Mouse (Mus musculus) right cerebral cortex, postnatal 14 days (tissue): ENCODE measurements around the gene Tecpr2.
A peak's percentile ranks its signal among the peaks of the same experiment; 100 is the strongest.

Experiments used
- DNase-seq: peaks from one replicate; pipeline ENCODE4 v3.0.0; 2022

Gene Tecpr2

GRCm38 (mm10) chr12:110865571-110865970 is 23.5 kb upstream of the Tecpr2 start:
- no peak for DNase-seq

GRCm38 (mm10) chr12:110865989-110866388 is 23.1 kb upstream of the Tecpr2 start:
- DNase-seq: no peak

GRCm38 (mm10) chr12:110870107-110870506 is 19.0 kb upstream of the Tecpr2 start:
- DNase-seq: no peak

GRCm38 (mm10) chr12:110871247-110871646 is 17.8 kb upstream of the Tecpr2 start:
- DNase-seq: no peak

- no peak for DNase-seq
Observed at GRCm38 (mm10) chr12:110875351-110875750, 13.7 kb upstream of the Tecpr2 start.

- DNase-seq: no peak
Observed at GRCm38 (mm10) chr12:110882291-110882690, 6.8 kb upstream of the Tecpr2 start.

- DNase-seq: no peak
Observed at GRCm38 (mm10) chr12:110885251-110885650, 3.8 kb upstream of the Tecpr2 start.

- DNase-seq: no peak
Observed at GRCm38 (mm10) chr12:110888106-110888505, 958 bp upstream of the Tecpr2 start.

- peak; percentile 59 for DNase-seq
Observed at GRCm38 (mm10) chr12:110888606-110889005, 458 bp upstream of the Tecpr2 start.

- DNase-seq: no peak
Observed at GRCm38 (mm10) chr12:110891887-110892286, 2.8 kb downstream of the Tecpr2 start.

GRCm38 (mm10) chr12:110902106-110902505 is 13.0 kb downstream of the Tecpr2 start:
- no peak for DNase-seq

- no peak for DNase-seq
Observed at GRCm38 (mm10) chr12:110903536-110903935, 14.5 kb downstream of the Tecpr2 start.

- DNase-seq: no peak
Observed at GRCm38 (mm10) chr12:110907845-110908244, 18.8 kb downstream of the Tecpr2 start.

- DNase-seq: no peak
Observed at GRCm38 (mm10) chr12:110909962-110910361, 20.9 kb downstream of the Tecpr2 start.

- no peak for DNase-seq
Observed at GRCm38 (mm10) chr12:110915761-110916160, 26.7 kb downstream of the Tecpr2 start.

- DNase-seq: no peak
Observed at GRCm38 (mm10) chr12:110920254-110920653, 31.2 kb downstream of the Tecpr2 start.

GRCm38 (mm10) chr12:110921572-110921971 is 32.5 kb downstream of the Tecpr2 start:
- DNase-seq: no peak

GRCm38 (mm10) chr12:110932820-110933219 is 43.8 kb downstream of the Tecpr2 start:
- DNase-seq: no peak

- peak; percentile 83 for DNase-seq
Observed at GRCm38 (mm10) chr12:110935983-110936620, 47.0 kb downstream of the Tecpr2 start.

- DNase-seq: no peak
Observed at GRCm38 (mm10) chr12:110937496-110937895, 48.4 kb downstream of the Tecpr2 start.

GRCm38 (mm10) chr12:110939385-110939784 is 50.3 kb downstream of the Tecpr2 start:
- no peak for DNase-seq

- no peak for DNase-seq
Observed at GRCm38 (mm10) chr12:110940869-110941268, 51.8 kb downstream of the Tecpr2 start.

GRCm38 (mm10) chr12:110946216-110946615 is 57.2 kb downstream of the Tecpr2 start:
- DNase-seq: no peak

- DNase-seq: no peak
Observed at GRCm38 (mm10) chr12:110948082-110948909, 59.2 kb downstream of the Tecpr2 start.

- DNase-seq: no peak
Observed at GRCm38 (mm10) chr12:110948910-110949201, 59.8 kb downstream of the Tecpr2 start.
